Mouse (Mus musculus) embryonic facial prominence, embryonic 11.5 days (tissue): Measurements from ENCODE around the gene Donson. TPM values are rescaled to one million over a fixed set of nuclear protein-coding genes. Genes with fewer than 3 reads are reported as not detected.

ENCODE experiments used
- ATAC-seq: fragments of 200-750 bp; cut with Nextera tagmentation; replicated peaks from 2 replicates; pipeline ENCODE4 v1.8.0; 2017; ENCODE audit warnings: low read depth; ENCODE audit not compliant: insufficient number of reproducible peaks, low FRiP score, low TSS enrichment
- DNase-seq: peaks from one replicate; pipeline ENCODE4 v3.0.0-alpha.2; 2015; ENCODE audit warnings: low spot score
- H3K27ac ChIP-seq: fragments of 300-500 bp; sonication (generic); replicated peaks from 2 replicates; pipeline ENCODE4 v1.5.1; 2014; ENCODE audit warnings: mild to moderate bottlenecking, low read depth, low read length, control low read depth
- H3K27me3 ChIP-seq: fragments of 300-500 bp; sonication (generic); 2 replicates; pipeline ENCODE4 v1.6.1; 2014; ENCODE audit warnings: mild to moderate bottlenecking, low read length, moderate library complexity, mixed read lengths; ENCODE audit not compliant: control insufficient read depth, insufficient read depth
- H3K36me3 ChIP-seq: fragments of 300-500 bp; sonication (generic); replicated peaks from 2 replicates; pipeline ENCODE4 v1.6.1; 2014; ENCODE audit warnings: low read depth, mild to moderate bottlenecking, low read length, moderate library complexity, mixed read lengths; ENCODE audit not compliant: control insufficient read depth, insufficient read depth
- H3K4me1 ChIP-seq: fragments of 300-500 bp; sonication (generic); 2 replicates; pipeline ENCODE4 v1.6.1; 2014; ENCODE audit warnings: low read length, mixed read lengths; ENCODE audit not compliant: control insufficient read depth, insufficient read depth
- H3K4me2 ChIP-seq: fragments of 300-500 bp; sonication (generic); 2 replicates; pipeline ENCODE4 v1.6.1; 2014; ENCODE audit warnings: low read depth, mild to moderate bottlenecking, control low read depth, low read length, moderate library complexity
- H3K4me3 ChIP-seq: fragments of 300-500 bp; sonication (generic); 2 replicates; pipeline ENCODE4 v1.5.1; 2014; ENCODE audit warnings: low read depth, low read length, control low read depth
- H3K9ac ChIP-seq: fragments of 300-500 bp; sonication (generic); replicated peaks from 2 replicates; pipeline ENCODE4 v1.6.1; 2014; ENCODE audit warnings: mild to moderate bottlenecking, control low read depth, low read length
- H3K9me3 ChIP-seq: fragments of 300-500 bp; sonication (generic); replicated peaks from 2 replicates; pipeline ENCODE4 v1.6.1; 2016; ENCODE audit warnings: mild to moderate bottlenecking, low read length, inconsistent platforms, mixed read lengths; ENCODE audit not compliant: control insufficient read depth
- WGBS: fragments of 180-500 bp; shearing (Covaris S2); extraction: QIAGEN DNeasy Blood & Tissue Kit; methylation state at CpG from one replicate; pipeline ENCODE4 v1.1.7; 2014; 5-methylcytosine and 5-hydroxymethylcytosine counted together
- polyA plus RNA-seq: library from polyadenylated mRNA; unstranded; fragments of >200 nt; fragmentation: Nextera tagmentation; extraction: Ambion mirVana; gene quantifications from 2 replicates; pipeline ENCODE4 v1.2.1, GENCODE M21; 2014

Donson gene
- polyA plus RNA-seq, 1 experiment from 2014 or later: 36.7 TPM

- 1% methylated on average over 46 of the region's 46 CpGs for WGBS
- Histone ChIP-seq H3K9ac (peak within 1 kb of the TSS; percentile 95), H3K27me3 (no peaks in the 10 kb centered on the region), H3K4me2 (peak within 1 kb of the TSS; percentile 56), H3K4me1 (no peaks in the 10 kb centered on the region), H3K27ac (peak within 1 kb of the TSS; percentile 93), H3K9me3 (no peaks in the 10 kb centered on the region), H3K36me3 (no peaks in the 10 kb centered on the region), H3K4me3 (peak within 1 kb of the TSS; percentile 93)
- DNase-seq (peak; percentile 99), ATAC-seq (peak; percentile 95)
These were observed 39.8 kb upstream of the Donson start, which contains the start of gene Cryzl1 for GRCm38 (mm10) chr16:91728123-91729065. TSS of gene Cryzl1 (minus strand) at chr16:91728975.

GRCm38 (mm10) chr16:91727433-91727832 is 38.9 kb upstream of the Donson start:
- no peak overlapping the region for H3K9ac ChIP-seq
- ATAC-seq (no peak), DNase-seq (no peak)
- H3K4me3 ChIP-seq: no peak overlapping the region
- H3K27ac ChIP-seq: no peak overlapping the region
- H3K27me3 ChIP-seq: no peaks in the 10 kb centered on the region
- no peaks in the 10 kb centered on the region for H3K36me3 ChIP-seq
- no peaks in the 10 kb centered on the region for H3K9me3 ChIP-seq
- peak overlapping the region; percentile 46; the same call in 1 of the 2 replicates for H3K4me2 ChIP-seq
- no peaks in the 10 kb centered on the region for H3K4me1 ChIP-seq
- WGBS: 88% methylated on average over 15 of the region's 15 CpGs

GRCm38 (mm10) chr16:91724247-91724646 is 35.7 kb upstream of the Donson start:
- Histone ChIP-seq H3K27ac (no peak overlapping the region), H3K4me1 (no peaks in the 10 kb centered on the region), H3K9me3 (no peaks in the 10 kb centered on the region), H3K27me3 (no peaks in the 10 kb centered on the region), H3K4me2 (no peak overlapping the region), H3K9ac (no peak overlapping the region), H3K36me3 (no peaks in the 10 kb centered on the region), H3K4me3 (no peak overlapping the region)
- peak; percentile 57 for DNase-seq
- ATAC-seq: no peak
- WGBS: 44% methylated on average over 3 of the region's 3 CpGs

- DNase-seq (no peak), ATAC-seq (no peak)
- no peaks in the 10 kb centered on the region for H3K9me3 ChIP-seq
- no peaks in the 10 kb centered on the region for H3K4me1 ChIP-seq
- H3K4me2 ChIP-seq: no peak overlapping the region
- H3K27me3 ChIP-seq: no peaks in the 10 kb centered on the region
- no peaks in the 10 kb centered on the region for H3K36me3 ChIP-seq
- no peak overlapping the region for H3K9ac ChIP-seq
- H3K4me3 ChIP-seq: no peak overlapping the region
- 86% methylated on average over 4 of the region's 4 CpGs for WGBS
- H3K27ac ChIP-seq: no peak overlapping the region
These were observed 28.8 kb upstream of the Donson start for GRCm38 (mm10) chr16:91717399-91717798.

- Histone ChIP-seq H3K36me3 (no peaks in the 10 kb centered on the region), H3K27me3 (no peaks in the 10 kb centered on the region), H3K9me3 (no peaks in the 10 kb centered on the region), H3K27ac (no peak overlapping the region), H3K9ac (no peak overlapping the region), H3K4me3 (no peak overlapping the region), H3K4me1 (no peaks in the 10 kb centered on the region), H3K4me2 (no peak overlapping the region)
- WGBS: 86% methylated on average over 11 of the region's 11 CpGs
- ATAC-seq: no peak
- no peak for DNase-seq
These were observed 28.4 kb upstream of the Donson start for GRCm38 (mm10) chr16:91716927-91717349.

GRCm38 (mm10) chr16:91710241-91710640 is 21.7 kb upstream of the Donson start:
- Histone ChIP-seq H3K27ac (no peak overlapping the region), H3K36me3 (no peaks in the 10 kb centered on the region; the same call in 1 of the 2 replicates), H3K4me2 (no peak overlapping the region), H3K27me3 (no peaks in the 10 kb centered on the region), H3K4me1 (no peaks in the 10 kb centered on the region), H3K4me3 (no peak overlapping the region), H3K9me3 (no peaks in the 10 kb centered on the region), H3K9ac (no peak overlapping the region)
- WGBS: 91% methylated on average over 7 of the region's 7 CpGs
- DNase-seq (no peak), ATAC-seq (no peak)

- Histone ChIP-seq H3K36me3 (no peaks in the 10 kb centered on the region; the same call in 1 of the 2 replicates), H3K27ac (no peak overlapping the region), H3K4me1 (no peaks in the 10 kb centered on the region), H3K27me3 (no peaks in the 10 kb centered on the region), H3K9ac (no peak overlapping the region), H3K4me2 (no peak overlapping the region), H3K9me3 (no peaks in the 10 kb centered on the region), H3K4me3 (no peak overlapping the region)
- WGBS: 81% methylated on average over 14 of the region's 14 CpGs
- ATAC-seq (no peak), DNase-seq (peak; percentile 39)
These were observed 16.2 kb upstream of the Donson start for GRCm38 (mm10) chr16:91704603-91705340.
